In the genomic region with DNA sequence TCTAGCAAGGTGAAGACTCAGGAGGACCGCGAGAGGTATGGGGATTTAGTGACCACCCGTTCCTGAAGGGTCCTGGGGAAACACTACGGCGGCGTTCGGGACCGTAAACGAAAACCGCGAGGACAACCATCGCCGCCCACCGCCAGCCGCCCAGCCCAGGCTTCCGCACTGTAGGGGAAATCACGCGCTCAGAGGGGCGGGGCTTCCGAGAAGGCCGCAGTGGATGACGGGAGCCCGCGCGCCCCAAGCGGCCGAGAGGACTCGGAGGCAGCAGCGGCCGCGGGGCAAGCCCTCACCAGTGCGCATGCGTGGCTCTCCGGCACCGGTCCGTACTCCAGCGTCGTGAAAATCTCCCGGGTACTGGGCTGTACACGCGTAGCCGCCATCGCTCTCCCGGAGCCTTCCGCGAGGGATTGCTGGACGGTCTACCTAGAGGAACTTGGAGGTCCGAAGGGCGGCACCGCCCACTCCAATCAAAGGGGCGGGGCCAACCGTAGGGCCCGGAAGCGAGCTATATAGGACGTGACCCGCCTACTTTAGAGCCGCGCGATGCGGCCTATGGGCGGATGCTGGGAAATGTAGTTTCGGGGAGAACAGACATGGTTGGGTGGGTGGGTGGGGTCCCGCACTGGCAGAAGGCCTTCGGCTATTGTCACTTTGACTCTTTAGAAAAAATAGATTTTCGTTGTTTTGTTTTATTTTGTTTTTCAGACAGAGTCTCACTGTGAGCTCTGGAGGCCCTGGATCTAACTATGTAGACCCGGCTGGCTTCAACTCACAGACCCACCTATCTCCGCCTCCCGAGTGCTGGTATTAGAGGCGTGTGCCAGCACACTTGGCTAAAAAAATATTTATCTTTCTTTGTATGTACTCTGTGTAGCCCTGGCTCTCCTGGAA, we compare ENCODE assay signal across 8 mouse cellular contexts. TPM values are rescaled to one million over a fixed set of nuclear protein-coding genes. Genes with fewer than 3 reads are reported as not detected.
DNase-seq lines count a peak whose midpoint lies in the region; ATAC-seq and TF ChIP-seq lines count a peak whose summit lies in the region.

A gene (plus strand): TSS at position 208 of the 897 bp plus-strand sequence.
A gene (minus strand): TSS at position 489 of the 897 bp plus-strand sequence.

- DNase-seq in gastrocnemius, adult 8-10 months (ENCODE audit: low spot score in 2 of 2), result peak; percentile 97
- peak; percentile 62 for DNase-seq in hindlimb bud, embryonic 11.5 days (ENCODE audit: extremely low spot score, low read depth, low spot score)
- DNase-seq in left cerebral cortex, adult 8-10 months (ENCODE audit: low spot score in 2 of 2), result peak; percentile 96
- peak; percentile 98 for DNase-seq in right cerebral cortex, postnatal 10 days (ENCODE audit: low spot score in 2 of 2)
- DNase-seq in urinary bladder, postnatal 25 days (ENCODE audit: low spot score), result peak; percentile 96

- peak within 1 kb of the TSS; percentile 96 for H3K27ac ChIP-seq in cortical plate, adult 2 months (ENCODE audit: insufficient read depth, low read length)

- H3K4me1 ChIP-seq in cortical plate, adult 2 months (ENCODE audit: control insufficient read depth, insufficient read depth, low read length), result peaks cover 2% of the 10 kb centered on the region; the same call in 1 of the 2 replicates
- peaks cover 31% of the 10 kb centered on the region for H3K4me1 ChIP-seq in megakaryocyte, embryonic 14.5 days

- TF ChIP-seq CTCF in cortical plate, adult 2 months (IDR thresholded peaks at IDR 0.05; ENCODE audit: extremely low read depth, insufficient read depth, low read length), result 0 out of 2 replicates have a peak, but pooled peaks have one; percentile 0

- TF ChIP-seq POLR2A in cortical plate, adult 2 months (IDR thresholded peaks at IDR 0.05; ENCODE audit: extremely low read depth, insufficient read depth, low read length), result peak; percentile 89

- H3K4me3 ChIP-seq in cortical plate, adult 2 months (ENCODE audit: insufficient read depth, low read length), result peak within 1 kb of the TSS; percentile 88
- peak within 1 kb of the TSS; percentile 97 for H3K4me3 ChIP-seq in megakaryocyte, embryonic 14.5 days (replicated peaks)

- ATAC-seq in activated CD4-positive, CD25-positive, alpha-beta regulatory T cell, adult 4 months, result peak; percentile 96

- peaks cover 38% of the 10 kb centered on the region for H3K36me3 ChIP-seq in megakaryocyte, embryonic 14.5 days (replicated peaks; ENCODE audit: low read length)

- peaks cover 1% of the 10 kb centered on the region for H3K27me3 ChIP-seq in megakaryocyte, embryonic 14.5 days (replicated peaks)

- no peaks in the 10 kb centered on the region for H3K9me3 ChIP-seq in megakaryocyte, embryonic 14.5 days

RNA-seq across cellular contexts. Expression of the first gene that starts in this region (rescaled TPM):
- polyA plus RNA-seq in activated CD4-positive, CD25-positive, alpha-beta regulatory T cell, adult 4 months (2017; shearing (Covaris generic)), result 10 to 100 TPM; 44.4 to 53.0 TPM
- polyA plus RNA-seq in cortical plate, adult 2 months (2012; rRNA removed), result 59.4 and 60.2 TPM in 2 replicates
- 10 to 100 TPM; 34.6 to 42.1 (median 38.3) TPM for total RNA-seq in gastrocnemius, adult 8-10 months (2022)
- 10 to 100 TPM; 41.4 to 49.3 (median 45.2) TPM for total RNA-seq in left cerebral cortex, adult 8-10 months (2022)
- 35.3 and 64.9 TPM in 2 replicates for polyA plus RNA-seq in megakaryocyte, embryonic 14.5 days (2012; ENCODE audit: insufficient read depth, low replicate concordance)

RNA-seq across cellular contexts. Expression of the second gene that starts in this region (rescaled TPM):
- polyA plus RNA-seq in activated CD4-positive, CD25-positive, alpha-beta regulatory T cell, adult 4 months (2017; shearing (Covaris generic)), result 10 to 100 TPM; 21.4 to 27.4 TPM
- 8.1 and 10.3 TPM in 2 replicates for polyA plus RNA-seq in cortical plate, adult 2 months (2012; rRNA removed)
- 10 to 100 TPM; 10.4 to 16.9 (median 13.7) TPM for total RNA-seq in gastrocnemius, adult 8-10 months (2022)
- total RNA-seq in left cerebral cortex, adult 8-10 months (2022), result 10 to 100 TPM; 17.9 to 20.9 (median 19.8) TPM
- 56.7 and 76.4 TPM in 2 replicates for polyA plus RNA-seq in megakaryocyte, embryonic 14.5 days (2012; ENCODE audit: insufficient read depth, low replicate concordance)

Comparison
In these comparisons a context has a peak if more than half of its experiments do, and no peak if none do; other contexts are left out.
1. Peak in every context shown above with its lines: DNase-seq, ATAC-seq, H3K4me3 ChIP-seq and H3K27ac ChIP-seq.